Mouse (Mus musculus): Measurements from ENCODE around the gene Gm10300. TPM values are rescaled to one million over a fixed set of nuclear protein-coding genes. Genes with fewer than 3 reads are reported as not detected.

Gm10300 gene
- 0.16 and 0.46 TPM in 2 replicates for polyA plus RNA-seq (2012; ENCODE audit: low replicate concordance)

GRCm38 (mm10) chr4:132074077-132074932, at the start of gene Gm10300:
Gm10300 (plus strand) TSS chr4:132074697.

GRCm38 (mm10) chr4:132074933-132075769, 654 bp downstream of the Gm10300 start, which contains the start of gene Epb41:
Epb41 (minus strand) TSS chr4:132075321.

Other genes starting within 250 kb of the Gm10300 start
- gene Ptpru, start 236.4 kb upstream of the Gm10300 start, polyA plus RNA-seq (2012; ENCODE audit: low replicate concordance): 0.08 and 0.16 TPM in 2 replicates
- gene Mecr, start 231.2 kb upstream of the Gm10300 start, polyA plus RNA-seq (2012; ENCODE audit: low replicate concordance): 15.1 and 18.8 TPM in 2 replicates
- 111 and 156 TPM in 2 replicates for gene Srsf4, start 201.1 kb upstream of the Gm10300 start, polyA plus RNA-seq (2012; ENCODE audit: low replicate concordance)
- gene Tmem200b, start 152.9 kb upstream of the Gm10300 start, polyA plus RNA-seq (2012; ENCODE audit: low replicate concordance): 0.42 and 0.62 TPM in 2 replicates
- gene Epb41, start 624 bp downstream of the Gm10300 start, polyA plus RNA-seq (2012; ENCODE audit: low replicate concordance): 44.6 and 133 TPM in 2 replicates
- 0.26 and 0.64 TPM in 2 replicates for gene Oprd1, start 69.8 kb downstream of the Gm10300 start, polyA plus RNA-seq (2012; ENCODE audit: low replicate concordance)
- 29.9 and 51.9 TPM in 2 replicates for gene Ythdf2, start 137.6 kb downstream of the Gm10300 start, polyA plus RNA-seq (2012; ENCODE audit: low replicate concordance)
- gene Gmeb1, start 186.9 kb downstream of the Gm10300 start, polyA plus RNA-seq (2012; ENCODE audit: low replicate concordance): 4.3 and 21.8 TPM in 2 replicates
- 2.3 and 17.1 TPM in 2 replicates for gene Taf12, start 199.7 kb downstream of the Gm10300 start, polyA plus RNA-seq (2012; ENCODE audit: low replicate concordance)
- gene Rab42, start 228.7 kb downstream of the Gm10300 start, polyA plus RNA-seq (2012; ENCODE audit: low replicate concordance): 0.17 TPM in 1 of 2 replicates, not detected in the other